Mouse (Mus musculus) frontal cortex, postnatal 25 days (tissue): ENCODE measurements around the gene Tmem106a.
A peak's percentile ranks its signal among the peaks of the same experiment; 100 is the strongest.
"Not testable (repeated sequence)": the region's sequence is repeated elsewhere in the genome, so short reads cannot be mapped to it uniquely, and the experiment has no call there.

Experiments used
- DNase-seq, 2 experiments: peaks; one replicate each; pipeline ENCODE4 v3.0.0; 2022; ENCODE audit warnings: low spot score in 2 of 2

Tmem106a gene

GRCm38 (mm10) chr11:101582054-101583035 is at the start of gene Tmem106a:
Gene Tmem106a (plus strand): TSS chr11:101582242.
- no peak for DNase-seq

- DNase-seq, result no peak
Observed at GRCm38 (mm10) chr11:101543533-101543932, 38.5 kb upstream of the Tmem106a start.

- no peak for DNase-seq
Observed at GRCm38 (mm10) chr11:101544132-101544531, 37.9 kb upstream of the Tmem106a start.

- no peak for DNase-seq
Observed at GRCm38 (mm10) chr11:101548526-101548925, 33.5 kb upstream of the Tmem106a start.

- peak; percentile 83 to 84 for DNase-seq
Observed at GRCm38 (mm10) chr11:101551751-101552475, 30.1 kb upstream of the Tmem106a start, which contains the start of the genes Brca1 and Nbr1. Gene Brca1 (minus strand): TSS chr11:101551955. Gene Nbr1 (plus strand): TSS chr11:101552149.

GRCm38 (mm10) chr11:101552476-101553300 is 29.4 kb upstream of the Tmem106a start:
- DNase-seq, result peak; percentile 94 to 96

- DNase-seq, result no peak
Observed at GRCm38 (mm10) chr11:101553354-101553930, 28.6 kb upstream of the Tmem106a start.

GRCm38 (mm10) chr11:101556541-101556940 is 25.5 kb upstream of the Tmem106a start:
- no peak for DNase-seq

- no peak for DNase-seq
Observed at GRCm38 (mm10) chr11:101556954-101557353, 25.1 kb upstream of the Tmem106a start.

- DNase-seq, result no peak
Observed at GRCm38 (mm10) chr11:101562391-101562790, 19.7 kb upstream of the Tmem106a start.

- DNase-seq, result no peak
Observed at GRCm38 (mm10) chr11:101568421-101568820, 13.6 kb upstream of the Tmem106a start.

GRCm38 (mm10) chr11:101576116-101576515 is 5.9 kb upstream of the Tmem106a start:
- DNase-seq, result no peak

GRCm38 (mm10) chr11:101581081-101581764 is 819 bp upstream of the Tmem106a start:
- no peak for DNase-seq

- DNase-seq, result no peak
Observed at GRCm38 (mm10) chr11:101583205-101583604, 1.2 kb downstream of the Tmem106a start.

- DNase-seq, result not testable (repeated sequence)
Observed at GRCm38 (mm10) chr11:101585031-101585430, 3.0 kb downstream of the Tmem106a start.

- DNase-seq, result no peak
Observed at GRCm38 (mm10) chr11:101585805-101586204, 3.8 kb downstream of the Tmem106a start.

GRCm38 (mm10) chr11:101587676-101588075 is 5.6 kb downstream of the Tmem106a start:
- no peak for DNase-seq

- DNase-seq, result no peak
Observed at GRCm38 (mm10) chr11:101588868-101589267, 6.8 kb downstream of the Tmem106a start.

GRCm38 (mm10) chr11:101589444-101589843 is 7.4 kb downstream of the Tmem106a start:
- no peak for DNase-seq

GRCm38 (mm10) chr11:101589989-101590624 is 8.1 kb downstream of the Tmem106a start:
- no peak for DNase-seq
